Mouse (Mus musculus): ENCODE results near the gene Tubb5.

DNA sequence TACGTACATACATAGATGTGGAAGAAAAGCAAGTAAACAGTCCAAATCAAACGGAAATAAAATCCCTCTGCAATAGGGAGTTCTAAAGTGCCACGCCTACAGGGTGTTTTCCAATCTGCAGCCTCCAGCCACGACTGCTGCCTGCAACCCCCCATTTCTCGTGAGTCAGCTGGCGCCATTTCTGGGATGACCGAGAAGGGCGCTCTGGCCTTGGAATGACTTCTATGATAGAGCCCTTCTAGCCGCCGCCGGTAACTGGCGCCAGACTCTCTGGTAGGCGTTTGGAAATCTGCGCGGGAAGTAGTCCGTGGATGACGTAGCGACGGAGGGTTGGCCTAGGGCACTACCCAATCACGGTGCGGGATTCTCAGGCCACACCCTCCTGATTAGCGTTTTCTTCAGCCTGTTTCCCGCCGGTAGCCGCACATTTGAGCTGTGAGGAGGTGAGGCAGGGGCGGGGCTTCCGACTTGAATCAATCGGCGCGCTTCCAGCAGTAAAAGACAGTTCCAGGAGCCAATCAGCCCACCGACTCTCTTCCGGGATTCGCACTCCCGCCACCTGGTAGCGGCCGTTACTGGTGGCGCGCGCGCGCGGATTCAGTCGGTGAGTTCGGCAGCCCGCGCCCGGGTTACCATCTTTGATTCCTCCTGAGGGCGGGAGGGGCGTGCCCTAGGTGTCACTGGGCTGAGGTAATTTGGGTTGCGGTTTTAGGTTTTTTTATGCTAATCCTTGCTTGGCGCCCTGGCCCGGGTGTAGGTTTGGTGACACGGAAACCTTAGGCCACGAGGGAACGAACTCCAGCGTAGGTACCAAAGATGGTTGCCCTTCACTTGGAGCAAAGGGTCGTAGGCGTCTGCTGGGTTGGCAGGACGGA lies 3.2 kb upstream of the Tubb5 start, which contains the start of gene Mdc1:
- peak; percentile 28; the same call in 1 of the 2 replicates for TF ChIP-seq CTCF (IDR thresholded peaks at IDR 0.05; ENCODE audit: borderline replicate concordance, control insufficient read depth, extremely low read depth, insufficient read depth, low read length, poor library complexity)
- TF ChIP-seq POLR2A (IDR thresholded peaks at IDR 0.05; ENCODE audit: control insufficient read depth, extremely low read depth, insufficient read depth, low read length, poor library complexity) = peak; percentile 66; the same call in 1 of the 2 replicates
